Mouse (Mus musculus): Measurements from ENCODE around the gene Casc3. TPM values are rescaled to one million over a fixed set of nuclear protein-coding genes. Genes with fewer than 3 reads are reported as not detected.

Gene Casc3
- polyA plus RNA-seq, 1 experiment, result 24.7 TPM

- no peak for DNase-seq (ENCODE audit: low spot score)
Measured at GRCm38 (mm10) chr11:98870791-98871190, 66.1 kb downstream of the Casc3 start.

GRCm38 (mm10) chr11:98871416-98871815 lies 66.7 kb downstream of the Casc3 start:
- no peak for DNase-seq (ENCODE audit: low spot score)

GRCm38 (mm10) chr11:98872040-98872439 lies 67.3 kb downstream of the Casc3 start:
- no peak for DNase-seq (ENCODE audit: low spot score)

- no peak for DNase-seq (ENCODE audit: low spot score)
Measured at GRCm38 (mm10) chr11:98873900-98874299, 69.2 kb downstream of the Casc3 start.

- no peak for DNase-seq (ENCODE audit: low spot score)
Measured at GRCm38 (mm10) chr11:98877001-98877400, 72.3 kb downstream of the Casc3 start.

Other genes starting within 250 kb of the Casc3 start
- 57.6 and 63.7 TPM in 2 replicates for gene Ormdl3, start 217.5 kb upstream of the Casc3 start, polyA plus RNA-seq (2012; rRNA removed)
- not detected in 2 replicates for gene Lrrc3c, start 206.6 kb upstream of the Casc3 start, polyA plus RNA-seq (2012; rRNA removed)
- gene Gm12355, start 179.2 kb upstream of the Casc3 start, polyA plus RNA-seq (2012; rRNA removed), result 0.47 and 0.52 TPM in 2 replicates
- not detected in 2 replicates for gene Gsdma3, start 178.5 kb upstream of the Casc3 start, polyA plus RNA-seq (2012; rRNA removed)
- gene Gsdma2, start 158.1 kb upstream of the Casc3 start, polyA plus RNA-seq (2012; rRNA removed), result not detected in 2 replicates
- gene Gsdma, start 140.6 kb upstream of the Casc3 start, polyA plus RNA-seq (2012; rRNA removed), result 0.72 and 0.87 TPM in 2 replicates
- gene Psmd3, start 122.4 kb upstream of the Casc3 start, polyA plus RNA-seq (2012; rRNA removed), result 108 and 115 TPM in 2 replicates
- 0.38 and 0.73 TPM in 2 replicates for gene Csf3, start 103.6 kb upstream of the Casc3 start, polyA plus RNA-seq (2012; rRNA removed)
- 29.6 and 32.8 TPM in 2 replicates for gene Med24, start 75.5 kb upstream of the Casc3 start, polyA plus RNA-seq (2012; rRNA removed)
- gene Thra, start 64.3 kb upstream of the Casc3 start, polyA plus RNA-seq (2012; rRNA removed), result 62.2 and 88.1 TPM in 2 replicates
- 119 and 219 TPM in 2 replicates for gene Nr1d1, start 29.6 kb upstream of the Casc3 start, polyA plus RNA-seq (2012; rRNA removed)
- gene Msl1, start 9.4 kb upstream of the Casc3 start, polyA plus RNA-seq (2012; rRNA removed), result 57.0 and 58.7 TPM in 2 replicates
- gene Rapgefl1, start 31.9 kb downstream of the Casc3 start, polyA plus RNA-seq (2012; rRNA removed), result 56.6 and 66.4 TPM in 2 replicates
- gene Wipf2, start 58.7 kb downstream of the Casc3 start, polyA plus RNA-seq (2012; rRNA removed), result 19.2 and 26.0 TPM in 2 replicates
- gene Cdc6, start 102.9 kb downstream of the Casc3 start, polyA plus RNA-seq (2012; rRNA removed), result 2.7 and 3.8 TPM in 2 replicates
- gene Rara, start 122.9 kb downstream of the Casc3 start, polyA plus RNA-seq (2012; rRNA removed), result 8.5 and 13.7 TPM in 2 replicates
- 0.55 and 0.87 TPM in 2 replicates for gene Gjd3, start 178.1 kb downstream of the Casc3 start, polyA plus RNA-seq (2012; rRNA removed)
- gene Top2a, start 219.3 kb downstream of the Casc3 start, polyA plus RNA-seq (2012; rRNA removed), result 4.7 and 6.0 TPM in 2 replicates
- 248 and 341 TPM in 2 replicates for gene Igfbp4, start 236.3 kb downstream of the Casc3 start, polyA plus RNA-seq (2012; rRNA removed)